Mouse (Mus musculus) thymus, postnatal 25 days (tissue): Measurements from ENCODE around the gene Cdc42.

Experiments
- DNase-seq: peaks from one replicate; pipeline ENCODE4 v3.0.0; 2022

Gene Cdc42

GRCm38 (mm10) chr4:137282584-137283406, 74.7 kb downstream of the Cdc42 start:
- DNase-seq: no peak

GRCm38 (mm10) chr4:137282122-137282521, 75.4 kb downstream of the Cdc42 start:
- DNase-seq: no peak

- no peak for DNase-seq
Measured at GRCm38 (mm10) chr4:137281273-137281672, 76.2 kb downstream of the Cdc42 start.

GRCm38 (mm10) chr4:137279346-137279745, 78.2 kb downstream of the Cdc42 start:
- DNase-seq: no peak

GRCm38 (mm10) chr4:137278144-137279040, 79.1 kb downstream of the Cdc42 start:
- DNase-seq: no peak

GRCm38 (mm10) chr4:137277600-137278143, 79.8 kb downstream of the Cdc42 start:
- no peak for DNase-seq

GRCm38 (mm10) chr4:137277166-137277513, 80.4 kb downstream of the Cdc42 start, which contains the start of gene Wnt4:
Wnt4 (plus strand) TSS chr4:137277489.
- no peak for DNase-seq

- DNase-seq: no peak
Measured at GRCm38 (mm10) chr4:137276443-137277165, 80.9 kb downstream of the Cdc42 start.

- no peak for DNase-seq
Measured at GRCm38 (mm10) chr4:137274304-137274703, 83.2 kb downstream of the Cdc42 start.

- DNase-seq: no peak
Measured at GRCm38 (mm10) chr4:137271856-137272255, 85.7 kb downstream of the Cdc42 start.
